Mouse (Mus musculus) brain, embryonic 14.5 days (tissue): ENCODE data around the gene Nfkb2.

Experiments
- CTCF ChIP-seq: fragments of 200-500 bp; IDR thresholded peaks from 2 replicates; pipeline ENCODE4 v1.5.1; 2012; ENCODE audit warnings: inconsistent platforms, mild to moderate bottlenecking, moderate library complexity, borderline replicate concordance; ENCODE audit not compliant: insufficient read depth, insufficient read length; ENCODE audit errors: extremely low read depth
- POLR2A ChIP-seq: fragments of 200-500 bp; IDR thresholded peaks from 2 replicates; pipeline ENCODE4 v1.6.1; 2012; ENCODE audit warnings: mild to moderate bottlenecking, inconsistent platforms, borderline replicate concordance; ENCODE audit not compliant: poor library complexity, insufficient read depth, insufficient read length, severe bottlenecking; ENCODE audit errors: extremely low read depth

- TF ChIP-seq CTCF (no peak), POLR2A (no peak)
Measured at GRCm38 (mm10) chr19:46314151-46314601, 10.1 kb downstream of the Nfkb2 start.
